Mouse (Mus musculus) mouse embryonic stem cell (cell line): ENCODE results near the gene Slc13a3.

Experiments
- in situ Hi-C, 2 experiments: fragments of 300-500 bp; cut with MboI; formaldehyde crosslinking; loops; 1 replicate in 1 of 2; 3 replicates in 1 of 2; pipeline ENCODE4 v1.14.3; 2019 to 2020; ENCODE audit warnings: low sequenced_read_pairs in 2 of 2, low pct_unique_long_range_greater_than_20kb in 1 of 2, mixed read lengths in 1 of 2; ENCODE audit not compliant: unreplicated experiment in 1 of 2

Gene Slc13a3

GRCm38 (mm10) chr2:165485826-165486225 is 12.8 kb upstream of the Slc13a3 start:
- in situ Hi-C loops = no loop called here

DNA sequence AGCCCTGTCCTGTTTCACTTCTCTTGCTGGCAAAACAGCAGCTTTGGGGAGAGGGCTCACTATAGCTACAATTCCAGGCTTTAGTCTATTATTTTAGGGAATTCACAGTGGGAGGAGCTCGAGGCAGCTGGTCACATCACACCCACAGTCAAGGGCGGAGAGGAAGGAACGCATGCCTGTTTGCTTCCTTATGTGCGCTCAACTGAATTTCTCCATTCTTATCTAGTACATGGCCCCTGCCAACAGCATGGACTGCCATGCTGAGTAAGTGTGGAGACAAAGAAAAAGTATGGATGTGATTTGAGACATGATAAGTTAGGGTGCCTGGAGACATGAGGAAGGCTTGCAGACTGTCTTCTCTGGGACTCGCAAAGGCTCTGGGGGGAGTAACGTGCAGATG is 11.1 kb upstream of the Slc13a3 start:
- in situ Hi-C loops = no loop called here

DNA sequence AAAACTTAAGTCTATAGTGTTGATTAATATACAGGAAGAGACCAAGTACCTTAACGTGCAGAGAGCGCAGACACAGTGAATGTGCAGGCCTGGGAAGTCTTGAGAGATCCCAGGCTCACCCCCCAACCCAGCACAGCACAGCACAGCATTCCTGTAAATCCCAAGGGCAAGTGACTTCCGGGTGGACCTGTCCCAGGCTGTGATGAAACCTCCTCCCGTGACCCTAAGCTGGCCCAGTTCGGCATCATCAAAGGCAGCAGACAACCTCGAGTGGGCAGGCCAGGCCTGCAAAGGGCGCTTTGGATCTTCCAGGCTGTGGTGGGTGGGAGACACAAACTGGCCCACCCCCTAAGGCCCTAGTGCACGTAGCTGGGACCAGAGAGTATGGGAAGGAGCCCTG is 9.0 kb upstream of the Slc13a3 start:
- in situ Hi-C loops = no loop called here

GRCm38 (mm10) chr2:165475850-165476249 is 2.8 kb upstream of the Slc13a3 start:
- in situ Hi-C loops = no loop called here

DNA sequence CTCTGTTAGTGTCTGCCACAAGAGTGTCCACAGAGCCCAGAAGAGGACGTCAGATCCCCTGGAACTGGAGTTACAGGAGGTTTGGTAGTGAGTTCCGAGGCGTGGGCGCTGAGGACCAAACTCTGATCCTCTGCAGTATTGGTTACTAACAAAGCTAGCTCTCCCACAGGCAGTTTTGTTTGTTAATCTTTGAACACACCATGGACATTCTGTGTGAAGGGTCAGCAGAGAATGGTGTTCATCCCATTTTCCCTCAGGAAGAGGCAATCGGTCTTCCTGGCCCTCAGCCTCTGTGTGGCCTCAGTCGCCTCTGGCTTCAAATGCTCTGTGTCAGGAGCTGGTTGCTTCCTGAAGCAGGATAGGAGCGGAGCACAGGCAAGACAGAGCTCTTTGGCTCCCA is 2.4 kb upstream of the Slc13a3 start:
- in situ Hi-C loops = no loop called here

GRCm38 (mm10) chr2:165471943-165472342 is 1.1 kb downstream of the Slc13a3 start:
- in situ Hi-C loops = no loop called here

GRCm38 (mm10) chr2:165470167-165470566 is 2.9 kb downstream of the Slc13a3 start:
- in situ Hi-C loops = no loop called here

- in situ Hi-C loops = no loop called here
Measured at GRCm38 (mm10) chr2:165467824-165468452, 5.1 kb downstream of the Slc13a3 start.

GRCm38 (mm10) chr2:165459663-165460062 is 13.4 kb downstream of the Slc13a3 start:
- in situ Hi-C loops = no loop called here

- in situ Hi-C loops = no loop called here
Measured at GRCm38 (mm10) chr2:165458189-165458588, 14.8 kb downstream of the Slc13a3 start.

DNA sequence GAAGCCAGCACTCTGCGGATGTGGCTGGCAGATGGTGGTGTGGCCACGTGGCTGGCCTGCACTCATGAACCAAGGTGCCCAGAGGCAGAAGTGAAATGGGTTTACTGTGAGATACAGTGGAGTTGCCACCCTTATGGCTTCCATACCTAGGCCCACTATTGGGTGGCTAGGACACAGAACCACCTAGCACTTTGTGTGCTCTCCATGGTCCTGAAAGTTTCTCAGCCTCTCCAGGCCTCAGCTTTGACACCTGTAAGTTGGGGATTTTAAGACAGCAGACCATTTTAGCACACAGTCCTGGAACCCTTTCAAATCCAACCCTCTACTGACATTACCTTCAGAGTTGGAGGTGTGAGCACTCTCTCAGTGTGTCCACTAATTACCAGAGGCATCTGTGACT is 16.3 kb downstream of the Slc13a3 start:
- in situ Hi-C loops = no loop called here

- in situ Hi-C loops = no loop called here
Measured at GRCm38 (mm10) chr2:165452730-165453693, 20.0 kb downstream of the Slc13a3 start.

DNA sequence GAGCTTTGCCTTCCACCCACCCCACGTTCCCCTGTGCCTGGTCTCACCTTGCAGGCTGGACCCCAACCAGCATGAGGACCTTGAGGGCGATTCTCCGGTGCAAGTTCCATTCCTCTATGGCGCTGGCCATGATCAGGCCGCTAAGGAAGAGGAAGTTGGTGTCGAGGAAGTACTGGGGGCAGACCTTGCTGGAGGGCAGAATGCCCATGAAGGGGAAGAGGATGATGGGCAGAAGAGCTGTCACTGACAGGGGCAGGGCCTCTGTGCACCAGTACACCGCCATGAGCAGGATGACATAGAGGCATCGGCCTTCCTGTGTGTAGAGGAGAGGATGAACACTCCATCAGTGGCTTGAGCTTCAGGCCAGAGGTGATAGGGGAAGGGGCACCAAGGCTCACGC is 24.6 kb downstream of the Slc13a3 start:
- in situ Hi-C loops = no loop called here

DNA sequence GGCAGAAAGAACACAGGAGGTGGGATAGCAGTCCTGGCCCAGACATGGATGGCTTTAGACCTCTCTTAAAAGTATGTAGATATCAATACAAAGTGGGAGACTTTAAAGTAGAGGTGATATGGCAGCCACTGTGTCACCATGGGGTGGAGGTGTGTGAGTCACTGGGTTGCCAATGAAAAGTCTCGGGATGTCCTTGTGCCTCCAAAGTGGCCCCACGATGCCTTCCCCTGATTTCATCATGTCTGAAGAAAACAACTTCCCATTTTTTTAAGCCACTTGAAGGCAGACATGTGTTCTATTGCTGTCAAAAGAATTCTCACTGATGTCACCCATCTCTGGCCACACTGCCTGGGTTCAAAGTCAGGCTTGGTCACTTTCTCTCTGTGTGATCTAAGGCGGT is 28.2 kb downstream of the Slc13a3 start:
- in situ Hi-C loops = no loop called here

- in situ Hi-C loops = no loop called here
Measured at GRCm38 (mm10) chr2:165442981-165443380, 30.0 kb downstream of the Slc13a3 start.

DNA sequence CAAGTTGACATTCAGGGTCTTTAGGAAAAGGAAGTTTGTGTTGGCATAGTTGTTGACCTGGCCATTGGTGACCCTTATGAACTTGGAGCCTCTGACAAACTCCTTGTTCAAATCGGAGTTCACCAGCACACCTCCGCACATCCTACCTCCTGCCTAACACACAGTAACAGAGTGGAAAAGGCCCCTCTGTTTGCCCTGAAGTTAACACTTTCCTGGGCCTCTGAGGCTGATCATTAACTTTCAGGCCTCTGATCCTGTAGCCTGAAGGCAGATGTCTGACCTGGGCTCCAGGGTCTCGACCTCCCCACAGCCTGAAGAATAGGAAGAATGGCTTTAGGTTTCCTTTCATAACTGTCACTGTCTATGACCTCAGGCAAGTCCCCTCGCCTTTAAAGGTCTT is 31.4 kb downstream of the Slc13a3 start:
- in situ Hi-C loops = no loop called here

GRCm38 (mm10) chr2:165439613-165440012 is 33.4 kb downstream of the Slc13a3 start:
- in situ Hi-C loops = no loop called here

- in situ Hi-C loops = no loop called here
Measured at GRCm38 (mm10) chr2:165438881-165439280, 34.1 kb downstream of the Slc13a3 start.

DNA sequence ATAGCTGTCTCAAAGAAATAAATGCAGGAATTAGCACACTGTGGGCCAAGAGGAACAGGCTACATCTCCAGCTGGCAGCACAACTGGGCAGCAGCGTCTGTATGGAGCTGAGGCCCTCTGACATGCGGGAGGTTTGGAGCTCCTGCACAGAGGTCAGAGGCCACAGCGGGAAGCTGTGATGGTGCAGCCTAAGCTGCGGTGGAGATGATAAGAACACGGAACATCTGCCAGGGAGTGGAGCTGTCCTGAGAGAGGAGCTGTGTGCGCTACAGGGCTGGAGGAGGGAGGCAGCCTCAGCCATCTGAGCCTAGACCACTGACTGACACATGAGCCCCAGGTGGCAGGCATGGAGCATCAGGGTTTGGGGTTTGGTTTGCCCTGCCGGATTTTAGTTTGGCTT is 44.3 kb downstream of the Slc13a3 start:
- in situ Hi-C loops = no loop called here

GRCm38 (mm10) chr2:165420195-165420594 is 52.8 kb downstream of the Slc13a3 start:
- in situ Hi-C loops = no loop called here
